Comparison of ENCODE assay signal across 8 mouse cellular contexts in the genomic region with DNA sequence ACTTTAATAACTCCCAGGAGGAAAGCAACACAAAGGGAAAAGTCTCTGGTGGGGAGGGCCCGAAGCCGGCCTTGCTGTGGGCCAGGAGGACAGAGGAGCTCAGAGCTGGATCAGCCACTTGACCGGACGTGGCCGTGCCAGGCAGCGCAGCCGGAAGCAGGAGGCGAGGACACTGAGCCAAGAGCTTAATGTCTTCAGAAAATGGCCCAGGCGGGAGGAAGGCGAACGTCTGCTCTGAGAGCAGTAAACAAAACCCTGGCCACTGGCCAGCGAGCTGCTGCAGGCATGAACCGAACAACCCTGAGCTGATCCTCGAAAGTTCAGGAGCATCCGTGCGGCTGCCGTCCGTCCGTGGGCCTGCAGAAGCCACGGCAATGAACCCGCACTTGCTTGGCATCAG. TPM values are rescaled to one million over a fixed set of nuclear protein-coding genes. Genes with fewer than 3 reads are reported as not detected.
DNase-seq lines count a peak whose midpoint lies in the region; ATAC-seq and TF ChIP-seq lines count a peak whose summit lies in the region.

No protein-coding gene starts in this region.

- TF ChIP-seq POLR2A in cortical plate, adult 2 months (IDR thresholded peaks at IDR 0.05; ENCODE audit: extremely low read depth, insufficient read depth, low read length) = no peak

- H3K9ac ChIP-seq in hindbrain, embryonic 13.5 days = no peak overlapping the region
- no peak overlapping the region for H3K9ac ChIP-seq in hindbrain, embryonic 12.5 days
- no peak overlapping the region for H3K9ac ChIP-seq in heart, embryonic 15.5 days
- H3K9ac ChIP-seq in lung, embryonic 14.5 days = no peak overlapping the region; the same call in none of the 2 replicates
- H3K9ac ChIP-seq in stomach, embryonic 15.5 days = no peak overlapping the region

- peak; percentile 46 for ATAC-seq in hindbrain, embryonic 13.5 days (ENCODE audit: low FRiP score)
- no peak for ATAC-seq in hindbrain, embryonic 12.5 days (ENCODE audit: low FRiP score)
- peak; percentile 37; the same call in 1 of the 2 replicates for ATAC-seq in heart, embryonic 15.5 days (replicated peaks; ENCODE audit: insufficient number of reproducible peaks, insufficient read depth, low FRiP score, low read depth)
- ATAC-seq in lung, embryonic 14.5 days (ENCODE audit: insufficient read depth) = peak; percentile 71
- peak; percentile 19; the same call in 1 of the 2 replicates for ATAC-seq in stomach, embryonic 15.5 days (ENCODE audit: insufficient read depth, low FRiP score, low read depth)
- no peak for ATAC-seq in megakaryocyte progenitor cell, adult 5-6 weeks (replicated peaks; ENCODE audit: poor library complexity)

- H3K9me3 ChIP-seq in hindbrain, embryonic 13.5 days = no peaks in the 10 kb centered on the region
- H3K9me3 ChIP-seq in hindbrain, embryonic 12.5 days (replicated peaks) = no peaks in the 10 kb centered on the region
- H3K9me3 ChIP-seq in heart, embryonic 15.5 days (replicated peaks) = no peaks in the 10 kb centered on the region
- H3K9me3 ChIP-seq in lung, embryonic 14.5 days (ENCODE audit: low read depth, low read length) = no peaks in the 10 kb centered on the region
- no peaks in the 10 kb centered on the region for H3K9me3 ChIP-seq in stomach, embryonic 15.5 days

- H3K4me3 ChIP-seq in hindbrain, embryonic 13.5 days = no peak overlapping the region
- H3K4me3 ChIP-seq in hindbrain, embryonic 12.5 days = no peak overlapping the region
- no peak overlapping the region for H3K4me3 ChIP-seq in cortical plate, adult 2 months (ENCODE audit: insufficient read depth, low read length)
- H3K4me3 ChIP-seq in heart, embryonic 15.5 days = no peak overlapping the region
- no peak overlapping the region for H3K4me3 ChIP-seq in lung, embryonic 14.5 days (ENCODE audit: low read depth, low read length)
- no peak overlapping the region; the same call in 1 of the 2 replicates for H3K4me3 ChIP-seq in stomach, embryonic 15.5 days (replicated peaks)

- DNase-seq in kidney, postnatal 36 days = peak; percentile 86 to 87
- peak; percentile 96 for DNase-seq in lung, embryonic 14.5 days

- peak overlapping the region; percentile 4; the same call in 1 of the 2 replicates for H3K4me2 ChIP-seq in hindbrain, embryonic 13.5 days
- H3K4me2 ChIP-seq in hindbrain, embryonic 12.5 days (replicated peaks) = no peak overlapping the region
- H3K4me2 ChIP-seq in heart, embryonic 15.5 days = 0 out of 2 replicates have a peak overlapping the region, but pooled peaks have one; percentile 7
- peak overlapping the region; percentile 39 for H3K4me2 ChIP-seq in lung, embryonic 14.5 days
- H3K4me2 ChIP-seq in stomach, embryonic 15.5 days = peak overlapping the region; percentile 30

- H3K4me1 ChIP-seq in hindbrain, embryonic 13.5 days (replicated peaks) = peaks cover 33% of the 10 kb centered on the region
- peaks cover 45% of the 10 kb centered on the region for H3K4me1 ChIP-seq in hindbrain, embryonic 12.5 days
- no peaks in the 10 kb centered on the region; the same call in 1 of the 2 replicates for H3K4me1 ChIP-seq in cortical plate, adult 2 months (ENCODE audit: control insufficient read depth, insufficient read depth, low read length)
- H3K4me1 ChIP-seq in heart, embryonic 15.5 days (replicated peaks) = peaks cover 20% of the 10 kb centered on the region
- peaks cover 57% of the 10 kb centered on the region for H3K4me1 ChIP-seq in lung, embryonic 14.5 days (ENCODE audit: insufficient read depth)
- peaks cover 55% of the 10 kb centered on the region for H3K4me1 ChIP-seq in stomach, embryonic 15.5 days

- WGBS in hindbrain, embryonic 13.5 days = 63% methylated on average over 21 of the region's 21 CpGs
- 70% methylated on average over 21 of the region's 21 CpGs for WGBS in hindbrain, embryonic 12.5 days
- 38% methylated on average over 21 of the region's 21 CpGs for WGBS in heart, embryonic 15.5 days
- 11% methylated on average over 21 of the region's 21 CpGs for WGBS in lung, embryonic 14.5 days
- 22% methylated on average over 20 of the region's 21 CpGs for WGBS in stomach, embryonic 15.5 days

- peak overlapping the region; percentile 25 for H3K27ac ChIP-seq in hindbrain, embryonic 13.5 days
- H3K27ac ChIP-seq in hindbrain, embryonic 12.5 days = no peak overlapping the region
- H3K27ac ChIP-seq in cortical plate, adult 2 months (ENCODE audit: insufficient read depth, low read length) = peak overlapping the region; percentile 43
- peak overlapping the region; percentile 64 for H3K27ac ChIP-seq in heart, embryonic 15.5 days
- H3K27ac ChIP-seq in lung, embryonic 14.5 days (ENCODE audit: low read depth) = peak overlapping the region; percentile 98
- H3K27ac ChIP-seq in stomach, embryonic 15.5 days = peak overlapping the region; percentile 88

- no peak for TF ChIP-seq CTCF in cortical plate, adult 2 months (IDR thresholded peaks at IDR 0.05; ENCODE audit: extremely low read depth, insufficient read depth, low read length)
- no peak for TF ChIP-seq CTCF in lung, embryonic 14.5 days (IDR thresholded peaks at IDR 0.05; ENCODE audit: low read depth)

- H3K36me3 ChIP-seq in hindbrain, embryonic 13.5 days = no peaks in the 10 kb centered on the region
- no peaks in the 10 kb centered on the region for H3K36me3 ChIP-seq in hindbrain, embryonic 12.5 days
- no peaks in the 10 kb centered on the region for H3K36me3 ChIP-seq in heart, embryonic 15.5 days
- no peaks in the 10 kb centered on the region for H3K36me3 ChIP-seq in lung, embryonic 14.5 days (ENCODE audit: insufficient read depth)
- no peaks in the 10 kb centered on the region for H3K36me3 ChIP-seq in stomach, embryonic 15.5 days

- no peaks in the 10 kb centered on the region for H3K27me3 ChIP-seq in hindbrain, embryonic 13.5 days
- H3K27me3 ChIP-seq in hindbrain, embryonic 12.5 days = 0 out of 2 replicates have a peak, but pooled peaks cover 4% of the 10 kb centered on the region
- peaks cover 2% of the 10 kb centered on the region; the same call in 1 of the 2 replicates for H3K27me3 ChIP-seq in heart, embryonic 15.5 days
- no peaks in the 10 kb centered on the region for H3K27me3 ChIP-seq in lung, embryonic 14.5 days (ENCODE audit: insufficient read depth, low read length)
- H3K27me3 ChIP-seq in stomach, embryonic 15.5 days (replicated peaks) = no peaks in the 10 kb centered on the region

RNA-seq across cellular contexts. Expression of a gene that starts 29.9 kb away (rescaled TPM):
- polyA plus RNA-seq in hindbrain, embryonic 13.5 days (2015; fragmentation: Nextera tagmentation; extraction: Ambion mirVana) = 4.5 and 4.6 TPM in 2 replicates
- 9.8 and 10.4 TPM in 2 replicates for polyA plus RNA-seq in hindbrain, embryonic 12.5 days (2016; fragmentation: Nextera tagmentation; extraction: Ambion mirVana)
- polyA plus RNA-seq in cortical plate, adult 2 months (2012; rRNA removed) = 15.6 and 18.0 TPM in 2 replicates
- polyA plus RNA-seq in heart, embryonic 15.5 days (2015; fragmentation: Nextera tagmentation; extraction: Ambion mirVana) = 3.4 and 4.3 TPM in 2 replicates
- 5.7 TPM in 2 replicates for polyA plus RNA-seq in lung, embryonic 14.5 days (2014; fragmentation: Nextera tagmentation; extraction: Ambion mirVana)
- polyA plus RNA-seq in stomach, embryonic 15.5 days (2015; fragmentation: Nextera tagmentation; extraction: Ambion mirVana) = 7.1 and 7.2 TPM in 2 replicates
- total RNA-seq in megakaryocyte progenitor cell, adult 5-6 weeks (2015) = 4.6 and 6.0 TPM in 2 replicates
- total RNA-seq in megakaryocyte progenitor cell, adult 5-6 weeks (2017) = 2.7 and 4.9 TPM in 2 replicates

Comparison
In these comparisons a context has a peak if more than half of its experiments do, and no peak if none do; other contexts are left out.
1. ATAC-seq: peak in hindbrain, embryonic 13.5 days (single experiment), heart, embryonic 15.5 days (single experiment), lung, embryonic 14.5 days (single experiment) and stomach, embryonic 15.5 days (single experiment); none in hindbrain, embryonic 12.5 days (single experiment) and megakaryocyte progenitor cell, adult 5-6 weeks (single experiment).